Mouse (Mus musculus) limb, embryonic 10.5 days (tissue): Measurements from ENCODE around the gene Stk10. TPM values are rescaled to one million over a fixed set of nuclear protein-coding genes. Genes with fewer than 3 reads are reported as not detected.

Experiments
- DNase-seq: peaks from one replicate; pipeline ENCODE4 v3.0.0-alpha.2; 2017; ENCODE audit warnings: low spot score
- H3K27ac ChIP-seq: fragments of 300-500 bp; sonication (generic); 2 replicates; pipeline ENCODE4 v1.5.1; 2016; ENCODE audit warnings: mild to moderate bottlenecking
- H3K27me3 ChIP-seq: fragments of 300-500 bp; sonication (generic); 2 replicates; pipeline ENCODE4 v1.6.1; 2016; ENCODE audit warnings: low read depth, mild to moderate bottlenecking; ENCODE audit not compliant: poor library complexity, severe bottlenecking
- H3K36me3 ChIP-seq: fragments of 300-500 bp; sonication (generic); 2 replicates; pipeline ENCODE4 v1.6.1; 2016; ENCODE audit warnings: mild to moderate bottlenecking, moderate library complexity
- H3K4me1 ChIP-seq: fragments of 300-500 bp; sonication (generic); 2 replicates; pipeline ENCODE4 v1.6.1; 2016
- H3K4me3 ChIP-seq: fragments of 300-500 bp; sonication (generic); 2 replicates; pipeline ENCODE4 v1.5.1; 2016; ENCODE audit warnings: mild to moderate bottlenecking, moderate library complexity
- H3K9me3 ChIP-seq: fragments of 300-500 bp; sonication (generic); replicated peaks from 2 replicates; pipeline ENCODE4 v1.6.1; 2016; ENCODE audit warnings: mild to moderate bottlenecking
- WGBS: fragments of 180-500 bp; shearing (Covaris S2); methylation state at CpG from one replicate; pipeline ENCODE4 v1.1.7; 2016; 5-methylcytosine and 5-hydroxymethylcytosine counted together
- polyA plus RNA-seq: library from polyadenylated mRNA; unstranded; fragments of >200 nt; fragmentation: Nextera tagmentation; extraction: Ambion mirVana; gene quantifications from 2 replicates; pipeline ENCODE4 v1.2.1, GENCODE M21; 2016

Stk10 gene
- polyA plus RNA-seq, 1 experiment from 2014 or later, result 2.8 TPM

- Histone ChIP-seq H3K36me3 (no peaks in the 10 kb centered on the region), H3K9me3 (no peaks in the 10 kb centered on the region), H3K27me3 (no peaks in the 10 kb centered on the region), H3K4me1 (peaks cover 23% of the 10 kb centered on the region), H3K27ac (no peak overlapping the region), H3K4me3 (no peak overlapping the region)
- 81% methylated on average over 6 of the region's 6 CpGs for WGBS
- DNase-seq, result no peak
Measured at GRCm38 (mm10) chr11:32623912-32624311, 90.8 kb downstream of the Stk10 start.

- WGBS, result 46% methylated on average over 1 of the region's 1 CpGs
- Histone ChIP-seq H3K27ac (no peak overlapping the region), H3K4me3 (no peak overlapping the region), H3K9me3 (no peaks in the 10 kb centered on the region), H3K27me3 (no peaks in the 10 kb centered on the region), H3K36me3 (no peaks in the 10 kb centered on the region), H3K4me1 (peaks cover 12% of the 10 kb centered on the region)
- DNase-seq, result peak; percentile 45
Measured at GRCm38 (mm10) chr11:32625677-32626076, 92.6 kb downstream of the Stk10 start.

DNA sequence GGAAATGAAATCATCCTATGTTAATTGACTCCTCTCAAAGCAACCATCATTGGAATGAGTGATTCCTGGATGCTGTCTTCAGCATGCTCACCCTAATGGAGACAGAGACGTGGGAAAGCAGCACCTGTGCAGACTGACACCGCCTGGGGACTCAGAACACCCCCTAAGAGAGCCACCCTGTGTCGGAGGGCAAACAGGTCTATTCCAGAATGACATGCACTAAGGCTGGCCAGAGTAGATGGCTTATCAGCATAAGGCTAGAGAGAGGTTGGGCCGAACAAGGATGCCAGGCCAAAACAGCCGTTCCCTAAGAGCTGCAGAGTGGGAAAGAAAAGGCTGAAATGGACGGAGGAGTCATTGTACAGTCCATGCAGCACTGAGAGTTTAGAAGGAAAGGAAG lies 93.0 kb downstream of the Stk10 start:
- Histone ChIP-seq H3K4me3 (no peak overlapping the region), H3K27ac (no peak overlapping the region), H3K27me3 (no peaks in the 10 kb centered on the region), H3K36me3 (no peaks in the 10 kb centered on the region), H3K4me1 (peaks cover 12% of the 10 kb centered on the region), H3K9me3 (no peaks in the 10 kb centered on the region)
- DNase-seq, result no peak
- 86% methylated on average over 6 of the region's 6 CpGs for WGBS

DNA sequence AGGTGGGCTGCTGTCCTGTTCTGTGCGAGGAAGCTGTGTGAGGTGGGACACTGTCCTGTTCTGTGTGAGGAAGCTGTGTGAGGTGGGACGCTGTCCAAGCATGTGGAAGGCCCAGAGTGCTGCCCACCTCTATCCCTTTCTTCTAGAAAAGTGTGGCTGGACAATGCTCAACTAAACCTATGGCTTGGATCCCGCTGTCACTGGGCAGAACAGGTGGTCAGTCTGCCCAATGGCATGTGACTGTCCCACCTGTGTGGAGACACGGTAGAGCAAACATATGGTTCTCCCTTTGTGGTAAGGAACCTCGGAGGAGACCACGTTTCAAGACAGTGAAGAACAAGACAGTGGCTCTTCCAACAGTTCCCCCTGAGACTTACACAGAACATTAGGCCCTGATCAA lies 94.8 kb downstream of the Stk10 start:
- WGBS, result 85% methylated on average over 6 of the region's 6 CpGs
- Histone ChIP-seq H3K9me3 (no peaks in the 10 kb centered on the region), H3K4me3 (no peak overlapping the region), H3K27ac (no peak overlapping the region), H3K27me3 (no peaks in the 10 kb centered on the region), H3K36me3 (no peaks in the 10 kb centered on the region), H3K4me1 (peaks cover 7% of the 10 kb centered on the region; the same call in 1 of the 2 replicates)
- no peak for DNase-seq

DNA sequence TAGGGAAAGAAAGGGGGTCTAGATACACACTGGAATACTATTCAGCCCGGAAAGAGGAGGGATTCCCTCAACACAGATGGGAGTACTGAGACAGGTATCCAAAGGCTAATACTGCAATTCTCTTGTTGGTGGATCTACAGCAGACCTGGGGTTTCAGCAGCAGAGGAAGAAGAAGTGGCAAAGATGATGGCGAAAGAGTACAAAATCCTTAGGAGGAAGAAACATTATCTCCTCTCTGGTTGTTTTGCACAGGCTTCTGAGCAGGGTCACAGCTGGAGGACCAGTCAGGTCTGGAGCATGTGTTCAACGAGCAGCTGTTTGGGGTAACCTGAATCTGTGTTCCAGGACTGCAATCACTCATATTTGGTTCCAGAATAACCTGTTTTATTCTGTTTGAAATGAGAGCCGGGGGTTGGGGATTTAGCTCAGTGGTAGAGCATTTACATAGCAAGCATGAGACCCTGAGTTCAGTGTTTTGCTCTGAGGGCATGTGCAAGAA lies 96.7 kb downstream of the Stk10 start:
- H3K27me3 ChIP-seq, result no peaks in the 10 kb centered on the region
- no peak for DNase-seq

DNA sequence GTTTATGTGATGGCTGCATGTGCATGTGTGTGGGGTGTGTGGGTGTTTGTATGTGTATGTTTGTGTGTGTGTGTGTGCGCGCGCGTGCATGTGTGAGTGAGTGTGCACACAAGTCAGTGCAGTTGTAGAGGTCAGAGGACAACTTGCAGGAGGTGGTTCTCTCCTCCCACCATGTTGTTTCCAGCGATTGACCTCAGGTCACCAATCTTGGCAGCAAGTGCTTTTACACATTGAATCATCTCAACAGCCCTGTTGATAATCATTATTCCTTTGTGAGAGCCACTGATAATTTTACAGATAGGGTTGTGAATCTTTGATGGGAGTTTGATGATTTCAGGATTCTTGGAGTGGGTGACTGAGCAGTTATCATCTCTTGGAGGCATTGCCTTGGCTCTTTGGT lies 99.6 kb downstream of the Stk10 start:
- no peaks in the 10 kb centered on the region for H3K36me3 ChIP-seq
- WGBS, result 98% methylated on average over 5 of the region's 5 CpGs
- H3K9me3 ChIP-seq, result no peaks in the 10 kb centered on the region
- no peak for DNase-seq
- peaks cover 3% of the 10 kb centered on the region; the same call in 1 of the 2 replicates for H3K4me1 ChIP-seq
- H3K27ac ChIP-seq, result no peak overlapping the region
- no peak overlapping the region for H3K4me3 ChIP-seq
- H3K27me3 ChIP-seq, result no peaks in the 10 kb centered on the region

More for the DNA sequence above, 96.7 kb downstream of the Stk10 start:
- Histone ChIP-seq H3K4me1 (peaks cover 3% of the 10 kb centered on the region; the same call in 1 of the 2 replicates), H3K27ac (no peak overlapping the region), H3K36me3 (no peaks in the 10 kb centered on the region), H3K4me3 (no peak overlapping the region), H3K9me3 (no peaks in the 10 kb centered on the region)
- 87% methylated on average over 4 of the region's 4 CpGs for WGBS

DNA sequence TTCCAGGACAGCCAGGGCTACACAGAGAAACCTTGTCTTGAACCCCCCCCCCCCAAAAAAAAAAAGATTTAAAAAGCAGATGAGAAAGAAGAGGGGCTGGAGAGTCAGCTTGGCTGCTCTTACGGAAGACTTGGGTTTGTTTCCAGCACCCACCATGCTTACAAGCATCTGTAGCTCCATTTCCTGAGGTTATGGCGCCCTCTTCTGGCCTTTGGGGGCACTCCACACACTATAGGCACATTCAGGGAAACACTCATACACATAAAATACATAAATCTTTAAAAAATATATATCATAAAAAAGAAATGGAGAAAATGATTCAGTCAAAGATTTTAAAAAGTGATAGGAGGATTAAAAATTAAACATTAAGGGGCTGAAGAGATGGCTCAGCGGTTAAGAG lies 100.4 kb downstream of the Stk10 start:
- 69% methylated on average over 3 of the region's 3 CpGs for WGBS
- Histone ChIP-seq H3K9me3 (no peaks in the 10 kb centered on the region), H3K4me3 (no peak overlapping the region), H3K27me3 (no peaks in the 10 kb centered on the region), H3K27ac (no peak overlapping the region), H3K4me1 (peaks cover 6% of the 10 kb centered on the region; the same call in 1 of the 2 replicates), H3K36me3 (no peaks in the 10 kb centered on the region)
- no peak for DNase-seq

- Histone ChIP-seq H3K9me3 (no peaks in the 10 kb centered on the region), H3K4me3 (no peak overlapping the region), H3K27ac (no peak overlapping the region), H3K4me1 (peaks cover 12% of the 10 kb centered on the region), H3K27me3 (no peaks in the 10 kb centered on the region), H3K36me3 (no peaks in the 10 kb centered on the region)
- DNase-seq, result no peak
- WGBS, result 85% methylated on average over 2 of the region's 2 CpGs
Measured at GRCm38 (mm10) chr11:32634143-32634542, 101.0 kb downstream of the Stk10 start.

DNA sequence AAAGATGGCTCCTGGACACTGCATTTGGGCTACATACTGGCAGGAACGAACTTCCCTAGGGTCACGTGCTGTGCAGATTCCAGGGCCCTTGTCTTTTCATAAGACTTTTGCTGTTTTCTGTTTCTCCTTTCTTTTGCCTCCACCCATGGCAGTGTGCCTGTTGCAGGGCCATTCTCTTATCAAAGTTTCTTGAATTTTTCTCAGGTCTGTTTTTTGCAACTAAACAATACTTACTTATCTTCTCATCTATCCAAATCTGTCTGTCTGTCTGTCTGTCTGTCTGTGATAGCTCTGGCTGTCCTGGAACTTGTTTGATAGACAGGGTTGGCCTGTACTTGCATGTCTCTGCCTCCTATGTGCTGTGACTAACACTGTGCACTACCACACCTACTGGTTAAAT lies 101.7 kb downstream of the Stk10 start:
- H3K27me3 ChIP-seq, result no peaks in the 10 kb centered on the region
- no peak for DNase-seq
- no peaks in the 10 kb centered on the region for H3K9me3 ChIP-seq
- no peaks in the 10 kb centered on the region for H3K36me3 ChIP-seq
- peaks cover 15% of the 10 kb centered on the region for H3K4me1 ChIP-seq
- 67% methylated on average over 2 of the region's 2 CpGs for WGBS
- H3K4me3 ChIP-seq, result no peak overlapping the region
- H3K27ac ChIP-seq, result no peak overlapping the region

- H3K4me3 ChIP-seq, result no peak overlapping the region
- H3K36me3 ChIP-seq, result no peaks in the 10 kb centered on the region
- H3K4me1 ChIP-seq, result peaks cover 20% of the 10 kb centered on the region
- DNase-seq, result no peak
- WGBS, result 92% methylated on average over 4 of the region's 4 CpGs
- H3K9me3 ChIP-seq, result no peaks in the 10 kb centered on the region
- no peak overlapping the region for H3K27ac ChIP-seq
- H3K27me3 ChIP-seq, result no peaks in the 10 kb centered on the region
Measured at GRCm38 (mm10) chr11:32636275-32636674, 103.2 kb downstream of the Stk10 start.

GRCm38 (mm10) chr11:32638521-32639255 lies 105.6 kb downstream of the Stk10 start:
- Histone ChIP-seq H3K4me3 (no peak overlapping the region), H3K27ac (no peak overlapping the region), H3K36me3 (no peaks in the 10 kb centered on the region), H3K27me3 (no peaks in the 10 kb centered on the region), H3K9me3 (no peaks in the 10 kb centered on the region), H3K4me1 (peaks cover 26% of the 10 kb centered on the region)
- DNase-seq, result no peak
- 70% methylated on average over 8 of the region's 8 CpGs for WGBS

GRCm38 (mm10) chr11:32640617-32641016 lies 107.5 kb downstream of the Stk10 start:
- Histone ChIP-seq H3K27me3 (no peaks in the 10 kb centered on the region), H3K27ac (no peak overlapping the region), H3K4me3 (no peak overlapping the region), H3K36me3 (no peaks in the 10 kb centered on the region), H3K4me1 (peaks cover 32% of the 10 kb centered on the region), H3K9me3 (no peaks in the 10 kb centered on the region)
- DNase-seq, result no peak
- 96% methylated on average over 4 of the region's 4 CpGs for WGBS

GRCm38 (mm10) chr11:32642249-32642876 lies 109.3 kb downstream of the Stk10 start, which contains the start of gene Fbxw11:
Gene Fbxw11 (plus strand): TSS chr11:32642724.
- no peaks in the 10 kb centered on the region for H3K36me3 ChIP-seq
- no peaks in the 10 kb centered on the region for H3K27me3 ChIP-seq
- DNase-seq, result peak; percentile 96
- H3K9me3 ChIP-seq, result no peaks in the 10 kb centered on the region
- peak within 1 kb of the TSS; percentile 99 for H3K4me3 ChIP-seq
- peak within 1 kb of the TSS; percentile 98 for H3K27ac ChIP-seq
- H3K4me1 ChIP-seq, result peaks cover 32% of the 10 kb centered on the region
- WGBS, result under 1% methylated on average over 61 of the region's 64 CpGs
